Mouse (Mus musculus): ENCODE data around the gene Spata2l.
"Not testable (repeated sequence)": the region's sequence is repeated elsewhere in the genome, so short reads cannot be mapped to it uniquely, and the experiment has no call there.

Spata2l gene

GRCm38 (mm10) chr8:123245543-123245942 is 9.5 kb upstream of the Spata2l start:
- no peak for DNase-seq (ENCODE audit: low read depth, low spot score)

- DNase-seq (ENCODE audit: low read depth, low spot score), result no peak
Observed at GRCm38 (mm10) chr8:123244382-123244781, 8.3 kb upstream of the Spata2l start.

- no peak for DNase-seq (ENCODE audit: low read depth, low spot score)
Observed at GRCm38 (mm10) chr8:123243053-123243452, 7.0 kb upstream of the Spata2l start.

- DNase-seq (ENCODE audit: low read depth, low spot score), result no peak
Observed at GRCm38 (mm10) chr8:123242107-123242923, 6.3 kb upstream of the Spata2l start.

- DNase-seq (ENCODE audit: low read depth, low spot score), result no peak
Observed at GRCm38 (mm10) chr8:123239398-123239797, 3.4 kb upstream of the Spata2l start.

GRCm38 (mm10) chr8:123234918-123235519 is 1.0 kb downstream of the Spata2l start:
- DNase-seq (ENCODE audit: low read depth, low spot score), result peak; percentile 70

- no peak for DNase-seq (ENCODE audit: low read depth, low spot score)
Observed at GRCm38 (mm10) chr8:123233760-123234159, 2.3 kb downstream of the Spata2l start.

GRCm38 (mm10) chr8:123233300-123233699 is 2.7 kb downstream of the Spata2l start:
- DNase-seq (ENCODE audit: low read depth, low spot score), result no peak

GRCm38 (mm10) chr8:123232553-123232952 is 3.5 kb downstream of the Spata2l start:
- no peak for DNase-seq (ENCODE audit: low read depth, low spot score)

- no peak for DNase-seq (ENCODE audit: low read depth, low spot score)
Observed at GRCm38 (mm10) chr8:123231742-123232141, 4.3 kb downstream of the Spata2l start.

- not testable (repeated sequence) for DNase-seq (ENCODE audit: low read depth, low spot score)
Observed at GRCm38 (mm10) chr8:123230326-123230725, 5.7 kb downstream of the Spata2l start.

GRCm38 (mm10) chr8:123228416-123228815 is 7.6 kb downstream of the Spata2l start:
- no peak for DNase-seq (ENCODE audit: low read depth, low spot score)

- DNase-seq (ENCODE audit: low read depth, low spot score), result peak; percentile 95
Observed at GRCm38 (mm10) chr8:123224278-123225266, 11.5 kb downstream of the Spata2l start, which contains the start of gene Cdk10. Gene Cdk10, plus strand, starts transcription at chr8:123224842.

GRCm38 (mm10) chr8:123220917-123221316 is 15.1 kb downstream of the Spata2l start:
- no peak for DNase-seq (ENCODE audit: low read depth, low spot score)

GRCm38 (mm10) chr8:123215430-123215829 is 20.6 kb downstream of the Spata2l start:
- DNase-seq (ENCODE audit: low read depth, low spot score), result no peak

GRCm38 (mm10) chr8:123213118-123213772 is 22.8 kb downstream of the Spata2l start:
- DNase-seq (ENCODE audit: low read depth, low spot score), result no peak

GRCm38 (mm10) chr8:123212321-123213117 is 23.5 kb downstream of the Spata2l start, which contains the start of the genes Chmp1a and Spata33:
Gene Chmp1a, minus strand, starts transcription at chr8:123212763.
Gene Spata33, plus strand, starts transcription at chr8:123212832.
- peak; percentile 98 for DNase-seq (ENCODE audit: low read depth, low spot score)

- DNase-seq (ENCODE audit: low read depth, low spot score), result no peak
Observed at GRCm38 (mm10) chr8:123211876-123212275, 24.2 kb downstream of the Spata2l start.

GRCm38 (mm10) chr8:123203571-123203970 is 32.5 kb downstream of the Spata2l start:
- no peak for DNase-seq (ENCODE audit: low read depth, low spot score)

GRCm38 (mm10) chr8:123202288-123202687 is 33.7 kb downstream of the Spata2l start:
- peak; percentile 87 for DNase-seq (ENCODE audit: low read depth, low spot score)
